Mouse (Mus musculus) kidney, adult 9 months (tissue): ENCODE results near the gene Igfbp6.
A peak's percentile ranks its signal among the peaks of the same experiment; 100 is the strongest.

Experiments used
- DNase-seq: peaks from one replicate; pipeline ENCODE4 v3.0.0; 2022

Igfbp6 gene

DNA sequence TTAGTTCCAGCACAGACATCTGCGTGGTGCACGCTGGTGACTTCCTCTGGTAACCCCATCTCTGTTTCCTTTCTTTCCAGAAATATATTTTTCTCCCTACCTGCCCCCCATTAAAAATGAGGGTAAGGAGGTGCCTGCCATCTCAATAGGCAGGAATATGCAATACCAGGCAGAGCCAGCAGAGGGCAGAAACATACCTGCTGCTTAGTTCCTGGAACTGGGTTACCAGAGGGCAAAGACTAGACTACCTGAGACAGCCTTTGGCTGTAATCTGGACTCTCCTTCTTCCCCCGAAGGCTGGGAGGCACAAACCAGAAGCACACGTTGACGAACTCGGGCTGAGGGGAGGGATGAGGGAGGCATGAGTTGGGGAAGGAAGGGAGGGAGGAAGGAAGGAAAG is 34.1 kb downstream of the Igfbp6 start:
- peak; percentile 94 for DNase-seq

- DNase-seq, result no peak
Observed at GRCm38 (mm10) chr15:102179106-102179505, 34.9 kb downstream of the Igfbp6 start.

DNA sequence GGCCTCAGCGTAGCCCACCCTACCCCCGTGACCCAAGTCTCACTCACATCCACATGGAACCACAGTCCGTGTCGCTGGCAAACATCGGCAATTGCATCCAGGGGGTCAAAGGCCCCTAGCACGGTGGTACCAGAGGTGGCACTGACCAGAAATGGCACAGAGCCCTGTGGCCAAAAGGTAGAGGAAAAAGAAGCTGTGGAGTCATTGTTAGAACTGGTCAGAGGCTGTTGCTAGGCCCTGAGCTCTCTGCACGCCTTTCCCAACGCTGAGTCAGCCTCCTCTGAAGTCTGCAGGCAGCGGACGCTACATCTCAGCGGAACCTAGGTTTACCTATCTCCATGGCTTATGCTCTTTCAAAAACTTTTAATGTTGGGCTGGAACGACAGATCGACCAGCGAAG is 35.8 kb downstream of the Igfbp6 start:
- DNase-seq, result peak; percentile 47

- peak; percentile 94 for DNase-seq
Observed at GRCm38 (mm10) chr15:102183076-102183475, 38.9 kb downstream of the Igfbp6 start.

DNA sequence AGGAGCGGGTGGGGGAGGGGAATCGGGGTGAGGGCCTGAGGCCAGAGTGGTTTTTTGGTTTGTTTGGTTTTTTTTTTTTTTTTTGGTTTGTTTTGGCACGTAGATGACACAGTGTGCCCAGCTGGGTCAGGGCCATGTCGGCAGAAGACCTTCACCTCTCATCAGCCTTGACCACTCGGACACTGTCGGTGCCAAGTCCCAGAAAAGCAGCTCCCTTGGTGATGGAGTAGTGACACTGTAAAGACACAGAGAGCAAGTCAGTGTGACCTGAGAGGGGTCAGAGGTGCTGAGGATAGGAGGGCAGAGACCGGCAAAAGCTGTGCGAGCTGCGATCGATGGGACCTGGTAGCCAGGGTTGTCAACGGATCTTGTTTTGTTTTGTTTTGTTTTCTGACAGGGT is 42.1 kb downstream of the Igfbp6 start:
- peak; percentile 59 for DNase-seq

GRCm38 (mm10) chr15:102188096-102188495 is 43.9 kb downstream of the Igfbp6 start:
- no peak for DNase-seq

DNA sequence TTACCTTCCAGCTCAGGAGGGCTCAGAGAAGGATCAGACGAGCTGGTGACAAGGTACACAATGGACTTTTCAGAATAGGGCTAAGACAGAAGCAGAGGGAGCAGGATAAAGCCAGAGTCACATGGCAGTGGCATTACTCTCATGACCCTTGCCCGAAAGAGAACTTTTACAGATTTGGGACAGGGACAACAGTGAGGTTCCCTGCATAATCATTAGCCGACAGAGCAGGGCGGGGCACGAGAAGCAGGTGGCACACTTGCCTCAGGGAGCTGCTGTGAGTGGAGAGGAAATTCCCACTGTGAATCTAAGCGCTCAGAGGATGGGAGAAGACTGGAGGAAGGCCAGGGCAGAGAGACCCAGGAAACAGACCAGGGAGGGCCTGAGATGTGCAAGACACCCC is 44.7 kb downstream of the Igfbp6 start:
- DNase-seq, result peak; percentile 86

GRCm38 (mm10) chr15:102191699-102192098 is 47.5 kb downstream of the Igfbp6 start:
- DNase-seq, result no peak

DNA sequence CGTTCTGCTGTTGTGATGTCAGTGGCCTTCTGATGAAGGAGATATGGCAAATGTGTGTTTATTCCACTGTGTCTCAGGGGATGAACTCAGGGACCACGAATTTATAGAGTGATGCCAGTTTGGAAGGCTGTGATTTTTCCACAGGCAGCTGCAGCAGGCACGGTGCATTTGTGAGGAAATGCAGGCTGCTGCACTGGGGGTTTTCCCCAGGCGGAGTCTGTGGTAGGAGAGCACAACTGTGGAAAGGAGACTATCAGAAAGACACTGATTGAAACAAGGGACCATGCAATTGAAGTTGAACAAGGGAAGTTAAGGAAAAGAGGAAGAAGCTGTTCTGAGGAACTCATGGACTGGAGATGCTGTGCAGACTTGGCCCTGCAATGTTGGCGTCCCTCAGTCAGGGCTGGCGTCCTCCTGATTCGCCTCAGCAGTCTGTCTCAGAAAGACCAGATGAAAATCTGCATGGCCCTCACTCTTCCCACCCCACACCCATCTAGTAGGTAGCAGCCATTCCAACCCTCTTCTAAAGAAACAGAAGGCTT is 48.2 kb downstream of the Igfbp6 start:
- DNase-seq, result no peak

GRCm38 (mm10) chr15:102192820-102193386 is 48.7 kb downstream of the Igfbp6 start:
- DNase-seq, result no peak

DNA sequence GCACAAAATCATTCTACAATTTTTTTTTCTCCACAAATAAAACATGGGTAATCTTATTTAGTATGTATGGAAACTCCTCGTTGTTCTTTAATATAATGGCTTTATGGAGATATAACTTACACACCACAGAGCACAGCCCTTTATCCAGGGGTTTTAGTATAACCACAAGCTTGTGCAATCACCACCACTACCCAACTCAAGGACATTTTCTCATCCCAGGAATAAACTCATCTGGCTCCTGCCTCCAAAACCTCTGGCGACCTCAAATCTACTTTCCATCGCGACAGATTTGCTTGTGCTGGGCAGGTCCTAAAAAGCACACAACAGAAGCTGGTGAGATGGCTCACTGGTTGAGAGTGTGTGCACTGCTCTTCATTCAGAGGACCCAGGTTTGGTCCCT is 49.5 kb downstream of the Igfbp6 start:
- DNase-seq, result no peak

- peak; percentile 60 for DNase-seq
Observed at GRCm38 (mm10) chr15:102194439-102194838, 50.3 kb downstream of the Igfbp6 start.

- no peak for DNase-seq
Observed at GRCm38 (mm10) chr15:102195373-102195772, 51.2 kb downstream of the Igfbp6 start.

- DNase-seq, result peak; percentile 54
Observed at GRCm38 (mm10) chr15:102198841-102199240, 54.7 kb downstream of the Igfbp6 start.
